Mouse (Mus musculus): Measurements from ENCODE around the gene Macrod1.

DNA sequence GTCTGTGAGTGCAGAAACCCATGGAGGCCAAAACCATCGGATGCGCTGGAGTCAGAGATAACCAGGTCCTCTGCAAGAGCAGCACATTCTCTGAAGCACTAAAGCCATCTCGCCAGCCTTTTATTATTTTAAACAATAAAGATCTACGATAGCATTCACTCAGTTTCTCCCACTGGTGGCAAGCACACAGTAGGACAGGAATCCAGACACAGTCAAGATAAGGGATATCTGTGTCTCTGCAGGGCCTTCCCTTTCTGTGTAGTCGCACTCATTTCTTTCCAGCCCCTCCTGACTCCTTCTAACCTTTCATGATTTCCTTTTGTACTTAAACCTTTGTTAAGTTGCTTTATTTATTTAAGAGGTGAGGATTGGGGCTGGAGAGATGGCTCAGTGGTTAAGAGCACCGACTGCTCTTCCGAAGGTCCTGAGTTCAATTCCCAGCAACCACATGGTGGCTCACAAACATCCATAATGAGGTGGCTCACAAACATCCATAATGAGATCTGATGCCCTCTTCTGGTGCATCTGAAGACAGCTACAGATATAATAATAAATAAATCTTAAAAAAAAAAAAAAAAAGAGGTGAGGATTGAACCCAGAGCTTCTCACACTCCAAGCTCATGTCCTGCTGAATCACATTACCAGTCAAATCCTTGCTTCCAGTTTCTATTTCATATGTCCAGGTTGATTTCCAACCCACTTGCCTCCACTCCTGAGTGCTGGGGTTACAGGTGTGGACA is 153.5 kb downstream of the Macrod1 start:
- TF ChIP-seq CTCF (conservative IDR thresholded peaks at IDR 0.05; ENCODE audit: insufficient read depth, insufficient read length, low read depth, low read length) (no peak), POLR2A (IDR thresholded peaks at IDR 0.05; ENCODE audit: low read depth, low read length) (no peak)
